Mouse (Mus musculus) limb, embryonic 14.5 days (tissue): Measurements from ENCODE around the gene B4galt3. TPM values are rescaled to one million over a fixed set of nuclear protein-coding genes. Genes with fewer than 3 reads are reported as not detected.

ENCODE experiments used
- ATAC-seq: fragments of 200-750 bp; cut with Nextera tagmentation; 2 replicates; pipeline ENCODE4 v1.8.0; 2017; ENCODE audit warnings: low read depth, moderate number of reproducible peaks, moderate TSS enrichment; ENCODE audit not compliant: low FRiP score
- DNase-seq: peaks from one replicate; pipeline ENCODE4 v3.0.0-alpha.2; 2015; ENCODE audit warnings: low spot score
- H3K27ac ChIP-seq: fragments of 300-500 bp; sonication (generic); replicated peaks from 2 replicates; pipeline ENCODE4 v1.5.1; 2014; ENCODE audit warnings: low read depth, mild to moderate bottlenecking, low read length, moderate library complexity, mixed read lengths
- H3K27me3 ChIP-seq: fragments of 300-500 bp; sonication (generic); 2 replicates; pipeline ENCODE4 v1.6.1; 2014; ENCODE audit warnings: low read length, mixed read lengths; ENCODE audit not compliant: control insufficient read depth, insufficient read depth
- H3K36me3 ChIP-seq: fragments of 300-500 bp; sonication (generic); 2 replicates; pipeline ENCODE4 v1.6.1; 2014; ENCODE audit warnings: mild to moderate bottlenecking, low read length, moderate library complexity, mixed read lengths; ENCODE audit not compliant: control insufficient read depth, insufficient read depth
- H3K4me1 ChIP-seq: fragments of 300-500 bp; sonication (generic); 2 replicates; pipeline ENCODE4 v1.6.1; 2014; ENCODE audit warnings: antibody characterized with exemption, low read length, mixed read lengths; ENCODE audit not compliant: control insufficient read depth, insufficient read depth
- H3K4me2 ChIP-seq: fragments of 300-500 bp; sonication (generic); replicated peaks from 2 replicates; pipeline ENCODE4 v1.6.1; 2014; ENCODE audit warnings: low read depth, mild to moderate bottlenecking, low read length, moderate library complexity; ENCODE audit not compliant: severe bottlenecking
- H3K4me3 ChIP-seq: fragments of 300-500 bp; sonication (generic); replicated peaks from 2 replicates; pipeline ENCODE4 v1.5.1; 2014; ENCODE audit warnings: low read length
- H3K9ac ChIP-seq: fragments of 300-500 bp; sonication (generic); 2 replicates; pipeline ENCODE4 v1.6.1; 2014; ENCODE audit warnings: mild to moderate bottlenecking, low read depth, low read length, moderate library complexity; ENCODE audit not compliant: severe bottlenecking
- H3K9me3 ChIP-seq: fragments of 300-500 bp; sonication (generic); 2 replicates; pipeline ENCODE4 v1.6.1; 2016; ENCODE audit warnings: low read length; ENCODE audit not compliant: control insufficient read depth
- POLR2A ChIP-seq: fragments of 200-500 bp; IDR thresholded peaks from 2 replicates; pipeline ENCODE4 v1.8.0; 2012; ENCODE audit warnings: inconsistent platforms, mild to moderate bottlenecking, moderate library complexity, borderline replicate concordance; ENCODE audit not compliant: insufficient read depth, insufficient read length; ENCODE audit errors: extremely low read depth
- WGBS: fragments of 180-500 bp; shearing (Covaris S2); extraction: QIAGEN DNeasy Blood & Tissue Kit; methylation state at CpG from one replicate; pipeline ENCODE4 v1.1.7; 2014; 5-methylcytosine and 5-hydroxymethylcytosine counted together
- polyA plus RNA-seq, 2 experiments: library from polyadenylated mRNA; depleted of rRNA in 1 of 2; stranded (reverse) in 1 of 2; unstranded in 1 of 2; fragments of >200 nt; fragmentation: Nextera tagmentation in 1 of 2; extraction: Ambion mirVana in 1 of 2; gene quantifications; 2 replicates each; pipeline versions ENCODE4 v1.2.1 to v1.2.3; 2012 to 2014

Gene B4galt3
- polyA plus RNA-seq, 2 experiments: 68.7 to 87.2 TPM

GRCm38 (mm10) chr1:171321415-171321814, 51.3 kb downstream of the B4galt3 start:
- peak; percentile 60 for DNase-seq

DNA sequence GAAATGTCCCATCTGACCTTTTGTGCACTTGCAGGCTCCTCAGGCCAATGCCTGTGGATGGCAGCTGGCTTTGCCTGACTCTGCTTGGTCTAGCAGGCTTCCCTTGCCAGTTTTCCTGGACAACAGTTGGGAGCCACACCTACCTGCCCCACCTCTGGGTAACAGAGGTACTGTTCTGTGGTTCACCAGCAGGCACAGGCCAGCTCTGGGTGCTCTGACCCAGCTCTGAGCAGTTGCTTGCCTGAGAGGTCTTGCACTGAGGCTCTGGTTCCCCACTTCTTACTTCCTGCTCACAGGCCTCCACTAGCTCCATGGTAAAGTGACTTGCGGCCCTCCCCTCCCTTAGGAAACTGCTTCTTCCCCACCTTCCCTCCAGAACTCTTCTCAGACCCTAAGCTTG, 51.9 kb downstream of the B4galt3 start:
- H3K9ac ChIP-seq: no peak overlapping the region
- H3K27ac ChIP-seq: no peak overlapping the region
- no peaks in the 10 kb centered on the region for H3K9me3 ChIP-seq
- no peaks in the 10 kb centered on the region for H3K27me3 ChIP-seq
- H3K4me2 ChIP-seq: no peak overlapping the region
- WGBS: 90% methylated on average over 1 of the region's 1 CpGs
- no peak for DNase-seq
- no peaks in the 10 kb centered on the region for H3K36me3 ChIP-seq
- H3K4me3 ChIP-seq: no peak overlapping the region
- no peak for TF ChIP-seq POLR2A
- H3K4me1 ChIP-seq: no peaks in the 10 kb centered on the region
- ATAC-seq: no peak

More at GRCm38 (mm10) chr1:171321415-171321814, 51.3 kb downstream of the B4galt3 start:
- TF ChIP-seq POLR2A: no peak
- Histone ChIP-seq H3K4me2 (no peak overlapping the region), H3K4me3 (no peak overlapping the region), H3K27me3 (no peaks in the 10 kb centered on the region), H3K27ac (no peak overlapping the region), H3K4me1 (no peaks in the 10 kb centered on the region), H3K36me3 (no peaks in the 10 kb centered on the region), H3K9ac (no peak overlapping the region), H3K9me3 (no peaks in the 10 kb centered on the region)
- ATAC-seq: no peak

DNA sequence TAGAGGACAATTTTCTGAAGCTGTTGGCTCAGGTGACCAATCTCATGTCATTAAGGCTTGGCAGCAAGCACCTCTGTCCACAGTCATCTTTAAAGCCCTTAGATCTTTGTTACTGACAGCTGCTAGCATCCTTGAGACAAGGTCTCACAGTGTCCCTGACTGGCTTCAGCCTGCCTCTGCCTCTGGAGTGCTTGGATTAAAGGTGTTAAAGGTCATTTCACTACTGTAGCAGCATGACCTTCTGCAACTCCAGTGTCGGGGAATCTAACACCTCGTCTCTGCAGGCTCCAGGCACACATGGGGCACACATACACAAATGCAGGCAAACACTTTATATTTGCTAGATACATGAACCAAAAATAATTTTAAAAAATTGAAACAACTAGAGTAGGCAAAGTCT, 55.4 kb downstream of the B4galt3 start:
- Histone ChIP-seq H3K4me3 (no peak overlapping the region), H3K36me3 (no peaks in the 10 kb centered on the region), H3K4me2 (no peak overlapping the region), H3K27ac (no peak overlapping the region), H3K9ac (no peak overlapping the region), H3K27me3 (no peaks in the 10 kb centered on the region), H3K9me3 (no peaks in the 10 kb centered on the region), H3K4me1 (peaks cover 12% of the 10 kb centered on the region)
- TF ChIP-seq POLR2A: no peak
- WGBS: 77% methylated on average over 2 of the region's 2 CpGs
- ATAC-seq: no peak
- no peak for DNase-seq

Other genes with a start within 250 kb of the B4galt3 start
- 12.8 and 13.7 TPM in 2 replicates for gene Fcgr3, start 205.4 kb upstream of the B4galt3 start, polyA plus RNA-seq (2012; rRNA removed)
- gene Fcgr3, start 205.4 kb upstream of the B4galt3 start, polyA plus RNA-seq (2014; fragmentation: Nextera tagmentation; extraction: Ambion mirVana): 17.6 and 19.7 TPM in 2 replicates
- 2.1 and 2.7 TPM in 2 replicates for gene Cfap126, start 156.4 kb upstream of the B4galt3 start, polyA plus RNA-seq (2012; rRNA removed)
- gene Cfap126, start 156.4 kb upstream of the B4galt3 start, polyA plus RNA-seq (2014; fragmentation: Nextera tagmentation; extraction: Ambion mirVana): 1.1 and 1.3 TPM in 2 replicates
- 246 and 314 TPM in 2 replicates for gene Sdhc, start 119.7 kb upstream of the B4galt3 start, polyA plus RNA-seq (2012; rRNA removed)
- gene Sdhc, start 119.7 kb upstream of the B4galt3 start, polyA plus RNA-seq (2014; fragmentation: Nextera tagmentation; extraction: Ambion mirVana): 273 and 281 TPM in 2 replicates
- 14.6 and 19.8 TPM in 2 replicates for gene Mpz, start 119.6 kb upstream of the B4galt3 start, polyA plus RNA-seq (2012; rRNA removed)
- 4.9 and 5.3 TPM in 2 replicates for gene Mpz, start 119.6 kb upstream of the B4galt3 start, polyA plus RNA-seq (2014; fragmentation: Nextera tagmentation; extraction: Ambion mirVana)
- gene Pcp4l1, start 74.1 kb upstream of the B4galt3 start, polyA plus RNA-seq (2012; rRNA removed): 3.3 and 3.9 TPM in 2 replicates
- gene Pcp4l1, start 74.1 kb upstream of the B4galt3 start, polyA plus RNA-seq (2014; fragmentation: Nextera tagmentation; extraction: Ambion mirVana): 6.0 and 6.3 TPM in 2 replicates
- gene Nr1i3, start 56.4 kb upstream of the B4galt3 start, polyA plus RNA-seq (2012; rRNA removed): 0.04 and 0.06 TPM in 2 replicates
- 0.30 and 0.32 TPM in 2 replicates for gene Nr1i3, start 56.4 kb upstream of the B4galt3 start, polyA plus RNA-seq (2014; fragmentation: Nextera tagmentation; extraction: Ambion mirVana)
- gene Tomm40l, start 47.8 kb upstream of the B4galt3 start, polyA plus RNA-seq (2012; rRNA removed): 26.3 and 29.4 TPM in 2 replicates
- 28.6 and 29.2 TPM in 2 replicates for gene Tomm40l, start 47.8 kb upstream of the B4galt3 start, polyA plus RNA-seq (2014; fragmentation: Nextera tagmentation; extraction: Ambion mirVana)
- 4.7 and 8.1 TPM in 2 replicates for gene Apoa2, start 45.3 kb upstream of the B4galt3 start, polyA plus RNA-seq (2012; rRNA removed)
- 1.6 and 1.9 TPM in 2 replicates for gene Apoa2, start 45.3 kb upstream of the B4galt3 start, polyA plus RNA-seq (2014; fragmentation: Nextera tagmentation; extraction: Ambion mirVana)
- gene Fcer1g, start 36.0 kb upstream of the B4galt3 start, polyA plus RNA-seq (2012; rRNA removed): 49.7 and 65.5 TPM in 2 replicates
- 85.7 and 91.4 TPM in 2 replicates for gene Fcer1g, start 36.0 kb upstream of the B4galt3 start, polyA plus RNA-seq (2014; fragmentation: Nextera tagmentation; extraction: Ambion mirVana)
- gene Adamts4, start 19.9 kb upstream of the B4galt3 start, polyA plus RNA-seq (2012; rRNA removed): 8.6 and 11.7 TPM in 2 replicates
- gene Adamts4, start 19.9 kb upstream of the B4galt3 start, polyA plus RNA-seq (2014; fragmentation: Nextera tagmentation; extraction: Ambion mirVana): 10.1 and 10.6 TPM in 2 replicates
- 148 and 151 TPM in 2 replicates for gene Ndufs2, start 18.9 kb upstream of the B4galt3 start, polyA plus RNA-seq (2012; rRNA removed)
- 216 and 234 TPM in 2 replicates for gene Ndufs2, start 18.9 kb upstream of the B4galt3 start, polyA plus RNA-seq (2014; fragmentation: Nextera tagmentation; extraction: Ambion mirVana)
- gene Ppox, start 10.9 kb downstream of the B4galt3 start, polyA plus RNA-seq (2012; rRNA removed): 133 and 152 TPM in 2 replicates
- gene Ppox, start 10.9 kb downstream of the B4galt3 start, polyA plus RNA-seq (2014; fragmentation: Nextera tagmentation; extraction: Ambion mirVana): 55.7 and 67.2 TPM in 2 replicates
- gene Usp21, start 17.7 kb downstream of the B4galt3 start, polyA plus RNA-seq (2012; rRNA removed): 104 and 128 TPM in 2 replicates
- 81.2 and 96.0 TPM in 2 replicates for gene Usp21, start 17.7 kb downstream of the B4galt3 start, polyA plus RNA-seq (2014; fragmentation: Nextera tagmentation; extraction: Ambion mirVana)
- gene Ufc1, start 24.7 kb downstream of the B4galt3 start, polyA plus RNA-seq (2012; rRNA removed): 46.5 and 60.9 TPM in 2 replicates
- 133 and 135 TPM in 2 replicates for gene Ufc1, start 24.7 kb downstream of the B4galt3 start, polyA plus RNA-seq (2014; fragmentation: Nextera tagmentation; extraction: Ambion mirVana)
- gene Dedd, start 58.8 kb downstream of the B4galt3 start, polyA plus RNA-seq (2012; rRNA removed): 72.5 and 81.1 TPM in 2 replicates
- gene Dedd, start 58.8 kb downstream of the B4galt3 start, polyA plus RNA-seq (2014; fragmentation: Nextera tagmentation; extraction: Ambion mirVana): 50.9 and 57.7 TPM in 2 replicates
- 50.0 and 54.0 TPM in 2 replicates for gene Nit1, start 75.3 kb downstream of the B4galt3 start, polyA plus RNA-seq (2012; rRNA removed)
- 29.0 and 30.4 TPM in 2 replicates for gene Nit1, start 75.3 kb downstream of the B4galt3 start, polyA plus RNA-seq (2014; fragmentation: Nextera tagmentation; extraction: Ambion mirVana)
- gene Pfdn2, start 75.3 kb downstream of the B4galt3 start, polyA plus RNA-seq (2012; rRNA removed): 40.5 and 82.5 TPM in 2 replicates
- 43.0 and 48.0 TPM in 2 replicates for gene Pfdn2, start 75.3 kb downstream of the B4galt3 start, polyA plus RNA-seq (2014; fragmentation: Nextera tagmentation; extraction: Ambion mirVana)
- gene Klhdc9, start 90.5 kb downstream of the B4galt3 start, polyA plus RNA-seq (2012; rRNA removed): 1.1 and 1.3 TPM in 2 replicates
- gene Klhdc9, start 90.5 kb downstream of the B4galt3 start, polyA plus RNA-seq (2014; fragmentation: Nextera tagmentation; extraction: Ambion mirVana): 0.88 and 1.1 TPM in 2 replicates
- 16.6 and 19.4 TPM in 2 replicates for gene Nectin4, start 99.8 kb downstream of the B4galt3 start, polyA plus RNA-seq (2012; rRNA removed)
- 19.2 and 21.0 TPM in 2 replicates for gene Nectin4, start 99.8 kb downstream of the B4galt3 start, polyA plus RNA-seq (2014; fragmentation: Nextera tagmentation; extraction: Ambion mirVana)
- gene Arhgap30, start 118.6 kb downstream of the B4galt3 start, polyA plus RNA-seq (2012; rRNA removed): 2.0 and 2.5 TPM in 2 replicates
- 1.6 and 2.5 TPM in 2 replicates for gene Arhgap30, start 118.6 kb downstream of the B4galt3 start, polyA plus RNA-seq (2014; fragmentation: Nextera tagmentation; extraction: Ambion mirVana)
- gene Usf1, start 141.0 kb downstream of the B4galt3 start, polyA plus RNA-seq (2012; rRNA removed): 97.0 and 128 TPM in 2 replicates
- 86.2 and 89.9 TPM in 2 replicates for gene Usf1, start 141.0 kb downstream of the B4galt3 start, polyA plus RNA-seq (2014; fragmentation: Nextera tagmentation; extraction: Ambion mirVana)
- 3.9 and 4.7 TPM in 2 replicates for gene Tstd1, start 148.5 kb downstream of the B4galt3 start, polyA plus RNA-seq (2012; rRNA removed)
- 2.8 and 3.4 TPM in 2 replicates for gene Tstd1, start 148.5 kb downstream of the B4galt3 start, polyA plus RNA-seq (2014; fragmentation: Nextera tagmentation; extraction: Ambion mirVana)
- 19.2 and 20.9 TPM in 2 replicates for gene F11r, start 167.2 kb downstream of the B4galt3 start, polyA plus RNA-seq (2012; rRNA removed)
- gene F11r, start 167.2 kb downstream of the B4galt3 start, polyA plus RNA-seq (2014; fragmentation: Nextera tagmentation; extraction: Ambion mirVana): 35.4 and 37.6 TPM in 2 replicates
- gene Alyref2, start 233.2 kb downstream of the B4galt3 start, polyA plus RNA-seq (2012; rRNA removed): 8.5 and 10.8 TPM in 2 replicates
- gene Alyref2, start 233.2 kb downstream of the B4galt3 start, polyA plus RNA-seq (2014; fragmentation: Nextera tagmentation; extraction: Ambion mirVana): 14.5 and 16.8 TPM in 2 replicates